Mouse (Mus musculus) G1E (cell line): Measurements from ENCODE around the gene Slc4a8. TPM values are rescaled to one million over a fixed set of nuclear protein-coding genes. Genes with fewer than 3 reads are reported as not detected.

Experiments
- ATAC-seq: 2 replicates; pipeline ENCODE4 v1.8.0; 2016; ENCODE audit warnings: mild to moderate bottlenecking; ENCODE audit not compliant: insufficient number of reproducible peaks, poor library complexity, low FRiP score, severe bottlenecking; ENCODE audit errors: extremely low read depth
- DNase-seq: peaks from one replicate; pipeline ENCODE4 v3.0.0; 2012; ENCODE audit warnings: low spot score
- H3K27me3 ChIP-seq: 2 replicates; pipeline ENCODE4 v1.6.1; 2012; ENCODE audit warnings: mild to moderate bottlenecking, low read length, inconsistent platforms; ENCODE audit not compliant: insufficient read depth
- H3K36me3 ChIP-seq: replicated peaks from 2 replicates; pipeline ENCODE3; 2012; ENCODE audit warnings: mild to moderate bottlenecking, inconsistent platforms
- H3K4me1 ChIP-seq: 2 replicates; pipeline ENCODE4 v1.6.1; 2012; ENCODE audit warnings: low read depth, low read length, inconsistent platforms, mixed read lengths; ENCODE audit not compliant: insufficient read depth
- H3K4me3 ChIP-seq: 2 replicates; pipeline ENCODE4 v1.5.1; 2012; ENCODE audit warnings: low read depth, mild to moderate bottlenecking, inconsistent platforms, low read length, moderate library complexity, mixed read lengths
- H3K9me3 ChIP-seq: replicated peaks from 2 replicates; pipeline ENCODE4 v1.6.1; 2012; ENCODE audit warnings: inconsistent platforms
- CTCF ChIP-seq: IDR thresholded peaks from 2 replicates; pipeline ENCODE4 v1.5.1; 2012; ENCODE audit warnings: low read depth, low read length, inconsistent platforms, mixed read lengths
- GATA1 ChIP-seq: IDR thresholded peaks from 2 replicates; pipeline ENCODE4 v1.6.1; 2012; ENCODE audit warnings: borderline replicate concordance, low read length, inconsistent platforms, mixed read lengths
- GATA2 ChIP-seq: IDR thresholded peaks from 2 replicates; pipeline ENCODE4 v1.6.1; 2012; ENCODE audit warnings: low read depth, low read length, inconsistent platforms, borderline replicate concordance
- POLR2AphosphoS5 ChIP-seq: IDR thresholded peaks from 2 replicates; pipeline ENCODE4 v1.6.1; 2012; ENCODE audit warnings: low read depth, low read length, inconsistent platforms; ENCODE audit not compliant: insufficient replicate concordance
- TAL1 ChIP-seq: conservative IDR thresholded peaks from 2 replicates; pipeline ENCODE4 v1.6.1; 2012; ENCODE audit warnings: low read depth, low read length, inconsistent platforms, mixed read lengths
- polyA plus RNA-seq: library from polyadenylated mRNA; stranded (reverse); fragments of >175 nt; gene quantifications from 2 replicates; pipeline ENCODE4 v1.2.3, GENCODE M21; 2012
- total RNA-seq, 2 experiments: library from RNA; stranded (forward) in 1 of 2; stranded (reverse) in 1 of 2; fragments of 200-1000 nt in 1 of 2; fragments of >200 nt in 1 of 2; fragmentation: Nextera tagmentation in 1 of 2; gene quantifications; 2 replicates each; pipeline ENCODE4 v1.2.3; 2014 to 2017

Slc4a8 gene
- total and polyA plus RNA-seq, 3 experiments, result 0.27 TPM; not detected in 2

- no peaks in the 10 kb centered on the region for H3K27me3 ChIP-seq
- H3K4me3 ChIP-seq, result no peak overlapping the region
- no peaks in the 10 kb centered on the region for H3K4me1 ChIP-seq
- H3K9me3 ChIP-seq, result peaks cover 17% of the 10 kb centered on the region
- TF ChIP-seq CTCF (no peak), GATA1 (no peak), GATA2 (no peak), POLR2AphosphoS5 (no peak), TAL1 (no peak)
- no peaks in the 10 kb centered on the region for H3K36me3 ChIP-seq
- DNase-seq (no peak), ATAC-seq (no peak)
Observed at GRCm38 (mm10) chr15:100754805-100755497, 6.6 kb upstream of the Slc4a8 start.

DNA sequence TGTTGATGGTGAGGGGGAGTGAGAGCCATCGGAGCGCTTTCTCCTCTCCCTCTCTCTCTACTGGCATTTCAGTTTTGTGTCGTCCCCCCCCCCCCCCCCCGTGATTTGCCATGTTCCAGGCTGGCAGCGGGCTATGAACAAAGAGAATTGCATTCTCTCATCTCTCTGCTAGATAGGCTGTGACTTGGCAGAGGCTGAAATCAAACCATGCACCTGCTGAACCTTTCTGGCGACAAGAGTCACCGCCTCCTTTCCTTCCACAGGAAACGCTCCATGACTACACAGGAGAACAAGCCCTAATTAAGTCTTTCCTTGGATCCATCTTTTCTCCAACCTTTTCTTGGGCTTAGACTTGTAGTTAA lies 6.1 kb upstream of the Slc4a8 start:
- DNase-seq (no peak), ATAC-seq (no peak)
- H3K36me3 ChIP-seq, result no peaks in the 10 kb centered on the region
- TF ChIP-seq TAL1 (no peak), GATA1 (no peak), POLR2AphosphoS5 (no peak), CTCF (no peak), GATA2 (no peak)
- no peaks in the 10 kb centered on the region for H3K27me3 ChIP-seq
- H3K9me3 ChIP-seq, result peaks cover 17% of the 10 kb centered on the region
- no peaks in the 10 kb centered on the region for H3K4me1 ChIP-seq
- no peak overlapping the region for H3K4me3 ChIP-seq

GRCm38 (mm10) chr15:100755881-100756624 lies 5.5 kb upstream of the Slc4a8 start:
- TF ChIP-seq TAL1 (no peak), CTCF (no peak), GATA1 (no peak), POLR2AphosphoS5 (no peak), GATA2 (no peak)
- H3K9me3 ChIP-seq, result peaks cover 19% of the 10 kb centered on the region
- H3K4me1 ChIP-seq, result no peaks in the 10 kb centered on the region
- H3K27me3 ChIP-seq, result no peaks in the 10 kb centered on the region
- H3K36me3 ChIP-seq, result no peaks in the 10 kb centered on the region
- no peak for ATAC-seq
- DNase-seq, result no peak
- H3K4me3 ChIP-seq, result no peak overlapping the region; the same call in 1 of the 2 replicates

- Histone ChIP-seq H3K4me1 (no peaks in the 10 kb centered on the region), H3K36me3 (no peaks in the 10 kb centered on the region), H3K4me3 (no peak overlapping the region), H3K27me3 (peaks cover 2% of the 10 kb centered on the region; the same call in 1 of the 2 replicates), H3K9me3 (peaks cover 29% of the 10 kb centered on the region)
- ATAC-seq (no peak), DNase-seq (no peak)
- no peak for TF ChIP-seq GATA2
- no peak for TF ChIP-seq POLR2AphosphoS5
- no peak for TF ChIP-seq TAL1
- no peak for TF ChIP-seq CTCF
- no peak for TF ChIP-seq GATA1
Observed at GRCm38 (mm10) chr15:100757527-100757978, 4.0 kb upstream of the Slc4a8 start.

GRCm38 (mm10) chr15:100759286-100759685 lies 2.3 kb upstream of the Slc4a8 start:
- H3K27me3 ChIP-seq, result peaks cover 2% of the 10 kb centered on the region; the same call in 1 of the 2 replicates

DNA sequence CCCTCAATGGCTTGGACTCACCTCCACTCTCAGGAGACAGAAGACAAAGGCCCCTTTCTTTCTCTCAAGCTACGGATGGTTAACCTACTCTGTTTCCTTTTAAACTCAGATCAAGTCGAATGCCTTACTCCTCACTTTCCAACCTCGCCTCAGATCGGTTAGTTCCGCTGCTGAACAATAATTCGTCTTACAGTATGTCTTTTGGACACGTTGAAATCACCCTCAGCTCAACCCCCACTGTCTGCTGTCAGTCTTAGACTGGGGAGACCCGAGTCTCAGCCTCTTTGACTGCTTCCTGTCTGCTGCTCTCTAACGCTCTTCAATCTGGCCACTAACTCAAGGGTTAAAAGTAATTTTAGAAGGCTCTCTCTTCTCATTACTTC lies 520 bp upstream of the Slc4a8 start:
- Histone ChIP-seq H3K4me1 (no peaks in the 10 kb centered on the region), H3K27me3 (peaks cover 2% of the 10 kb centered on the region; the same call in 1 of the 2 replicates), H3K4me3 (no peak overlapping the region), H3K36me3 (no peaks in the 10 kb centered on the region), H3K9me3 (peaks cover 48% of the 10 kb centered on the region)
- no peak for DNase-seq
- TF ChIP-seq TAL1, result no peak
- no peak for TF ChIP-seq GATA2
- no peak for TF ChIP-seq CTCF
- ATAC-seq, result no peak

More at GRCm38 (mm10) chr15:100759286-100759685, 2.3 kb upstream of the Slc4a8 start:
- Histone ChIP-seq H3K9me3 (peaks cover 43% of the 10 kb centered on the region), H3K4me1 (no peaks in the 10 kb centered on the region), H3K4me3 (no peak overlapping the region), H3K36me3 (no peaks in the 10 kb centered on the region)
- TF ChIP-seq GATA2, result no peak
- TF ChIP-seq GATA1, result no peak
- TF ChIP-seq POLR2AphosphoS5, result no peak
- ATAC-seq (no peak), DNase-seq (no peak)
